Mouse (Mus musculus) monocyte, adult 5-6 weeks (primary cell): ENCODE measurements at regions not wholly inside any gene's neighbourhood (a gene's known extent, or its start where the extent isn't known, plus 50 kb on each side); places are given as distances from the start of the nearest gene placed in this dataset.

Experiments
- ATAC-seq: fragments of 153-309, 156-312 bp; replicated peaks from 2 replicates; pipeline ENCODE4 v1.8.0; 2017; ENCODE audit warnings: mild to moderate bottlenecking; ENCODE audit not compliant: low TSS enrichment, insufficient number of reproducible peaks, severe bottlenecking, poor library complexity, low FRiP score

DNA sequence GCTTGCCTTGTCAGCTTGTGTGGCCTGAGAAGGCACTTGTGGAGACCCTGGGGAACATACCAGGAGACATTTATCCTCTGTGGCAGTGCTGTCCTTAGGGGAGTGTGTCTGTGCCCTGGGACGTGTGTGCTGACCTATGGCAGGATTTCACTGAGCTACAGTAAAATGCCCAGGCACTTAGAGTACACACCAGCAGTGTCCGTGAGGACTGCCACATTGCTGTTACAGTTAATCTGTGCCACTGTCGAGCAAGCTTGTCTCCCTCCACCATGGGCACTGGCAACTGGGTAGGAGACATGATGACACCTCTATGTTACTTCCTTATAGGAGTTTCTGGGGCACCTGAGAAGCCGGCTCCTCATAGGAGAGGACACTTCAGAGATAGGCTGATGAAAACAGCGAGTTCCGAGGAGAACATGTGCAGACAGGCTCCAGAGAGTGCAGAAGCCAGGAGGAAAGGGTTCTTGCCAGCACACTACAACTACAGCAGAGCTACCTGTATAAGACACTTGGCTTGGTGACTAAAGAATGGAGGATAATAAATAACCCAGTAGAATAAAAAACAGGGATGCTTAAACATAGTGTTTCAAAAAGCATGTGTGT lies 56.3 kb upstream of the Zfp706 start:
- ATAC-seq = no peak

GRCm38 (mm10) chr15:37062585-37062984 lies 55.0 kb upstream of the Zfp706 start:
- no peak for ATAC-seq

DNA sequence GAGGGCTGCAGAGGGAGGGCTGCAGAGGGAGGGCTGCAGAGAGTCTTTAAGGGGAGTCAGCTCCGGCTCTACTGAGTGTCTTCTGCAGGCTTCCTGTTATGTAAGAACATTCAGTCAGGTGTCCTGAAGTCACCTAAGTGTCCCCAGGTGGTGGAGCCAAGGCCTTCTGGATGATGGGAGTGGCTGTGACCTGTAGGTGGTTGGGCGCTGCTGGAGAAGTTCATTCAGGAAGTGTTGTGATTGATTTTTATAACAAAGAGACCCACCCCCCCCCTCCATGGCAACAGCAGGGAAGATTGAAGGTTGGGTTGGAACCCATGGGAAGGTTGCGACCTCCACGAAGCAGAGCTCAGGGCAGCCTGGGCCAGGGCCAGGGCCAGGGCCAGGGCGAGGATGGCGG lies 53.9 kb upstream of the Zfp706 start:
- no peak for ATAC-seq

DNA sequence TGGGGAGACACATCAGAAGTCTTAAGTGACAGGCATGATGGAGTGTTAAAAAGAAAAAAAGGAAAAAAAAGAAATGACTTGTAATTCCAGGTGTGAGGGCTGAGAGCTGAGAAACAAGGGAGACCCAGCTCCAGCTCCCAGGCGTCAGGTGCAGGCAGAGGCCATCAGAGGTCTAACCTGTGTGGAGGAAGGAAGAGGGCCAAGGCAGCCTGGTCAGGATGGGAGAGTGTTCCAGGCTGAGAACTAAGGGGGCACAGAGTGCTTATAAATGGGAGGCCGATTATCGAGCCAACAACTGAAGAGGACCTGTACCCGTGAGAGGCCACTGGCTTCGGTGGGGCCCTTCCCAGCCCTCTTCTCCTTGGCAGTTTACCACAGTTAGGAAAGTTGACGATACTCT lies 53.3 kb upstream of the Zfp706 start:
- no peak for ATAC-seq
